Mouse (Mus musculus): ENCODE measurements around the gene Cic.

- TF ChIP-seq CTCF (IDR thresholded peaks at IDR 0.05; ENCODE audit: borderline replicate concordance, insufficient read depth, low read depth, low read length) = no peak
- no peak for TF ChIP-seq POLR2A (IDR thresholded peaks at IDR 0.05; ENCODE audit: borderline replicate concordance, insufficient read depth, low read length)
These were observed 19.4 kb upstream of the Cic start for GRCm38 (mm10) chr7:25248018-25248647.

Measured in cerebellum, adult 2 months (tissue).